Mouse (Mus musculus) heart, postnatal 10 days (tissue): ENCODE data around the gene Cmya5. TPM values are rescaled to one million over a fixed set of nuclear protein-coding genes. Genes with fewer than 3 reads are reported as not detected.

Experiments
- DNase-seq, 2 experiments: peaks; one replicate each; pipeline ENCODE4 v3.0.0; 2021
- intact Hi-C: fragments of 180-260 bp; cut with DNase I; formaldehyde crosslinking; loops from one replicate; pipeline ENCODE4 v1.15.1; 2025
- total RNA-seq, 2 experiments: library from RNA; stranded (reverse); gene quantifications; 2 replicates each; pipeline ENCODE4 v1.2.3; 2021

Cmya5 gene
- total RNA-seq, 2 experiments from 2014 or later, result 118 to 123 TPM

DNA sequence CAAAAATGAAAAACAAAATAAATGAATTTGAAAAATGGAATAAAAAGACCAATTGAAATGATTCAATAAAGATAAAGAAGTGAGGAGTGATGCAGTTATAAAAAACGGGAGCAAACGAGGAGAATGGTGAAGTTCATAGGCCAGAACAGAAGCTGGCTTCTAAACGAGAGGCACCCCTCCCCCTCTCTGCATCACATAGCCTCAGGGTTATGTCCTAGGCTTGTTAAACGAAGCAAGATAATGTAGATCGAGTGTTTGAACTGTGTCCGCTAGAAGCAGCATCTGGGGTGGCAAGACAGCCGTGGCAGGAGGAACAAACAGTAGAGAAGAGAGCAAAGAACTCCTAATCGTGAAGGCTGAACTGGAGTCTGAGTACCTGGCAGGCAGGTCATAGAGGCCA lies 74.1 kb downstream of the Cmya5 start:
- intact Hi-C loops, result loop anchor here (2.0 kb wide), 1 partner anchor 84 kb away; no protein-coding TSS in a partner anchor
- no peak for DNase-seq

GRCm38 (mm10) chr13:93069481-93069880 lies 75.0 kb downstream of the Cmya5 start:
- peak in 1 of 2 experiments; percentile 51 for DNase-seq
- intact Hi-C loops, result loop anchor here (5.0 to 10.0 kb wide), 2 partner anchors 205 to 317 kb away; no protein-coding TSS in a partner anchor

DNA sequence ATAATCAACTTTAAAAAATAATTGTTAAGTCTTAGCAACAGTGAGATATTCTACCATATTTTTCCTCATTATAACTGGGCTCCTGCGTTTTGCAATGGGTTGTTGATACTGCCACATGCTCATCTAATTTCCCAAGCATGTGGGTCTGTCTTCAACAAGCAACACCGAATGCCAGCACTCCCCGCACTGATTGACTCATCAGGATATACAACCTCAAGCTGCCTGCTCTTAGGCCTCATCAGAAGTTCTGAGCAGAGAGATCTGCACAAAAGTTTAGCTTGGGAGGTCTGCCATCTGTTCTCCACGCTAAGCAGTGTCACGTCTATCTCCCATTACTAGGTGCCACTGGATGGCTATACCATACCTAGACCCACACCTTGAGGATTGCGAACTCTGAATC lies 76.2 kb downstream of the Cmya5 start:
- intact Hi-C loops, result loop anchor here (5.0 to 10.0 kb wide), 2 partner anchors 204 to 316 kb away; no protein-coding TSS in a partner anchor
- DNase-seq, result no peak

DNA sequence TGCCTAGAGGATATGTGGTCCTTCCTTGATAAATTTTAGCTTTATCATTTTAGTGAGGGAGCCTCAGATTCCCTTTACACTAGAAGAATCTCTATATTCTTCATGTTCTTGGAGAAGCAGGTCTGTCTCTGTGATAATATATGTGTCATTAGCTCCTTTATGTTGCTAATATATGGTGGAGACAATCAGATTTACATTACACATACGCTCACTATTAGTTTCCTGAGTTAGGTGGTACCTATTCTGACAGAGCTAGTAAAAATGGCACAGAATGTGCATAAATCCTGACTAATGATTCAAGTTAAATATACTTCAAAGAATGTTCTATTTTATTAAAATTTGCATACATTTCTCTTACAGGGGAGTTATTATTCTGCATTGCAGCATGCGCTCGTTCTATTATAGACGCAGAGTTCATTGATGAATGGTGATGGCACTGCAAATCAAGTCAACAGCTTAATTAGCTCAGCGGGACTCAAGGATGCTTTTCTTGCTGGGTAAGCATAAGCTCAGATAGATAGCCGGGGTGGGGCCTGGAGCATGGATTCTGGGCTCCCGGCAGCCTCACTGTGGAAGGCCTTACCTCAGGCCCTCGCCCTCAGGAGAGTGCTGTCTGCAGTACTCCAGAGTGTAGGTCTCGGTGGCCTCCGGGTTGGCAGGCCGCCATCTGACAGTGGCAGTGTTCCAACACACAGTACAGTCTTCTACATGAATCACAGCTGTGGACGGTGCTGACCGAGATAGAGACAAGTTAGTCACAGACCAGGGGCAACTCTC lies 81.5 kb downstream of the Cmya5 start:
- intact Hi-C loops, result loop anchor here (10.0 kb wide), 1 partner anchor 198 kb away; no protein-coding TSS in a partner anchor
- DNase-seq, result peak; percentile 86

GRCm38 (mm10) chr13:93061311-93061710 lies 83.2 kb downstream of the Cmya5 start:
- intact Hi-C loops, result loop anchor here (10.0 kb wide), 1 partner anchor 197 kb away; no protein-coding TSS in a partner anchor
- DNase-seq, result no peak

GRCm38 (mm10) chr13:93060437-93060836 lies 84.1 kb downstream of the Cmya5 start:
- intact Hi-C loops, result loop anchor here (10.0 kb wide), 1 partner anchor 196 kb away; no protein-coding TSS in a partner anchor
- DNase-seq, result no peak

DNA sequence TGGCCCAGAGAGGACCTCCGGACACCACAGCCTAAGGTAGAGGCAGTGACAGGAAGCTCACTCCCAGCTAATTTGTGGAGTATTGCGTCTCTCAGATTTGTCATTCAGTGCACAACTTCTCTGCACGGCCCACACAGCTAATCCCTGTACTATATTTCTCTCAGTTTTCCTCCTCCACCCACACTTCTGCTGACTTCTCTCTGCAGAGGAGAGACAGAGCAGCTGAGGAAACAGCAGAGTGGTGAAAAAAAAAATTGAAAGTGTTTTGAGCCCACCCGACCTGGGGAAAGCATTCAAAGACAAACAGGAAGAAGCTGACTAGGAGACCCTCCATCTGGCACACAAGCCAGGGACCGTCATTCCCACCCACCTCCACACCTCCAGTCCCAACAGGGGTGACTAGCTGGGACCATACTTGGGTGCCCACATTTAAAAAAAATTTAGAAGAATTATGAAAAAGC lies 85.9 kb downstream of the Cmya5 start:
- intact Hi-C loops, result no loop called here

GRCm38 (mm10) chr13:93057492-93058260 lies 86.8 kb downstream of the Cmya5 start:
- intact Hi-C loops, result no loop called here
- DNase-seq, result no peak

More for the DNA sequence above, 85.9 kb downstream of the Cmya5 start:
- DNase-seq, result no peak

GRCm38 (mm10) chr13:93056091-93056490 lies 88.4 kb downstream of the Cmya5 start:
- no peak for DNase-seq
- intact Hi-C loops, result no loop called here

GRCm38 (mm10) chr13:93051483-93051882 lies 93.0 kb downstream of the Cmya5 start:
- intact Hi-C loops, result no loop called here
- DNase-seq, result peak; percentile 60 to 73

GRCm38 (mm10) chr13:93041021-93041420 lies 103.5 kb downstream of the Cmya5 start:
- intact Hi-C loops, result no loop called here
- no peak for DNase-seq

GRCm38 (mm10) chr13:93036218-93036617 lies 108.3 kb downstream of the Cmya5 start:
- no peak for DNase-seq
- intact Hi-C loops, result no loop called here

DNA sequence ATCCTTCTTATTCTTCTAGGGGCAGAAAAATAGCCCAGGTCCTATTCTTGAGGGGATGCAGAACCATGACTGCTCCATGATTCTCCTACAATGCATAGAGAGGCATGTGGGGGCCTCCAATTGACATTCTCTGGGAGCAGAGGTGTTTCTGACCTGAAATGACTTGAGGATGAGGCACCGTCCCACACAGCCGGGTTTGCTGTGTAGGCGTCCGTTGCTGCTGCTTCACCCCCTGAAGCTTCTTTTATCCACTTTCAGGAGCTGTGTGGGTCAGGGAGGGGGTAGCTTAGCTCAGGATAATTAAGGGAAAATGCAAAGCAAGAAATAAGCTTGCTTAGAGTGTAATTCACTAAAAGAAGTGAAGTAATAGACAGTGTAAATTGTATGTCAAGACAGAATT lies 115.2 kb downstream of the Cmya5 start:
- intact Hi-C loops, result no loop called here
- DNase-seq, result no peak

GRCm38 (mm10) chr13:93024837-93025236 lies 119.7 kb downstream of the Cmya5 start:
- DNase-seq, result no peak
- intact Hi-C loops, result no loop called here

GRCm38 (mm10) chr13:93022158-93022557 lies 122.4 kb downstream of the Cmya5 start:
- peak in 1 of 2 experiments; percentile 12 for DNase-seq
- intact Hi-C loops, result no loop called here

GRCm38 (mm10) chr13:93012952-93013351 lies 131.6 kb downstream of the Cmya5 start:
- intact Hi-C loops, result no loop called here
- DNase-seq, result peak; percentile 26 to 28

GRCm38 (mm10) chr13:93011315-93011714 lies 133.2 kb downstream of the Cmya5 start:
- intact Hi-C loops, result no loop called here
- DNase-seq, result no peak

- no peak for DNase-seq
- intact Hi-C loops, result no loop called here
These were observed 134.0 kb downstream of the Cmya5 start for GRCm38 (mm10) chr13:93010524-93010923.

GRCm38 (mm10) chr13:93007078-93007477 lies 137.4 kb downstream of the Cmya5 start:
- no peak for DNase-seq
- intact Hi-C loops, result no loop called here

DNA sequence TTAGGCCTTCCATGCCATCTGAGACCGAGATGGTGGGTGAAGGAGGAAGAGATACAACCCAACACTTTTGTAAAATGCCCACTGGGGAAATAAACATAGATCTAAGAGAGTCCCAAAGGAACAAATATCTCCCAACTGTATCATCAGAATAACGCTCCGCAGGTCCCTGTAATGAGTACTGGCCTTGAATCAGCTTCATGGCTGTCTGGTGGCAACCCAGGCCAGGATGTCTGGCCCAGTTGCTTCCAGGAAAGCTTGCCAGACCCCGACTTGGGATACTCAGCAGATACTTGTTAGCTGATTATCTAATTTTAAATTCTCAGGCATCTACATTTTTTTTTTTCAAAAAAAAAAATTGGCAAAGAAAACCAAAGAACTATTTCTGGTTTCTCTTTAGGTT lies 138.2 kb downstream of the Cmya5 start:
- peak; percentile 13 to 16 for DNase-seq
- intact Hi-C loops, result no loop called here

DNA sequence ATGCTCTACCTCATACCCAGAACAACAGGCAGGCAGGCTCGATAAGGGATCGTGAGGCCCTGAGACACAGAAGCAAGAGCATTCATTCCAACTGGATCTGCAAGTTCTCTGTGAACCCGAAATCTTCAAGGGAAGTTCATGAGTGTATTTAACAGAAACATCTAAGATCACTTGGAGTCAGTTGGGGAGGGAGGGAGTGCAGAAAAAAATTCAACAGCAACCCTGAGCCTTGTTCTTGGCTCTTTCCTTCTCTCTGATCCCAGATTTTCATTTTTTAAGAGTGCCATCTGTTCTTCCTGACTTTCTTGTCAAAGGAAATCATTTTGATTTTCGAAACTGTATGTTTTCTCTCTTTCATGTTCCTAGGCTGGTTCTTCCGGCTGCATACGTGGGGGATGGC lies 140.5 kb downstream of the Cmya5 start:
- no peak for DNase-seq
- intact Hi-C loops, result no loop called here
